Mouse (Mus musculus) heart, embryonic 16.5 days (tissue): ENCODE measurements around the gene Tubg2. TPM values are rescaled to one million over a fixed set of nuclear protein-coding genes. Genes with fewer than 3 reads are reported as not detected.

Experiments used
- ATAC-seq: fragments of 200-750 bp; cut with Nextera tagmentation; replicated peaks from 2 replicates; pipeline ENCODE4 v1.8.0; 2017; ENCODE audit warnings: moderate number of reproducible peaks; ENCODE audit not compliant: insufficient read depth, low FRiP score; ENCODE audit errors: extremely low read depth
- H3K27ac ChIP-seq: fragments of 300-500 bp; sonication (generic); 2 replicates; pipeline ENCODE4 v1.5.1; 2014; ENCODE audit warnings: mild to moderate bottlenecking, low read length, control low read depth, moderate library complexity
- H3K27me3 ChIP-seq: fragments of 300-500 bp; sonication (generic); 2 replicates; pipeline ENCODE4 v1.6.1; 2014; ENCODE audit warnings: low read length, mixed read lengths; ENCODE audit not compliant: control insufficient read depth, insufficient read depth
- H3K36me3 ChIP-seq: fragments of 300-500 bp; sonication (generic); 2 replicates; pipeline ENCODE4 v1.6.1; 2014; ENCODE audit not compliant: control insufficient read depth, insufficient read depth
- H3K4me1 ChIP-seq: fragments of 300-500 bp; sonication (generic); 2 replicates; pipeline ENCODE4 v1.6.1; 2014; ENCODE audit warnings: low read length, mixed read lengths; ENCODE audit not compliant: control insufficient read depth, insufficient read depth
- H3K4me2 ChIP-seq: fragments of 300-500 bp; sonication (generic); 2 replicates; pipeline ENCODE4 v1.6.1; 2014; ENCODE audit warnings: low read depth, mild to moderate bottlenecking, control low read depth, low read length
- H3K4me3 ChIP-seq: fragments of 300-500 bp; sonication (generic); 2 replicates; pipeline ENCODE4 v1.5.1; 2014; ENCODE audit warnings: mild to moderate bottlenecking, control low read depth, low read length
- H3K9ac ChIP-seq: fragments of 300-500 bp; sonication (generic); 2 replicates; pipeline ENCODE4 v1.6.1; 2014; ENCODE audit warnings: low read length, control low read depth
- H3K9me3 ChIP-seq: fragments of 300-500 bp; sonication (generic); replicated peaks from 2 replicates; pipeline ENCODE4 v1.6.1; 2016; ENCODE audit warnings: low read length; ENCODE audit not compliant: control insufficient read depth
- WGBS: fragments of 180-500 bp; shearing (Covaris S2); extraction: QIAGEN DNeasy Blood & Tissue Kit; methylation state at CpG from one replicate; pipeline ENCODE4 v1.1.7; 2014; 5-methylcytosine and 5-hydroxymethylcytosine counted together
- polyA plus RNA-seq: library from polyadenylated mRNA; unstranded; fragments of >200 nt; fragmentation: Nextera tagmentation; extraction: Ambion mirVana; gene quantifications from 2 replicates; pipeline ENCODE4 v1.2.1, GENCODE M21; 2015

Tubg2 gene
- polyA plus RNA-seq, 1 experiment from 2014 or later, result 3.3 TPM

- ATAC-seq, result no peak
- Histone ChIP-seq H3K9ac (peak overlapping the region; percentile 76), H3K27ac (peak overlapping the region; percentile 93), H3K4me1 (peaks cover 59% of the 10 kb centered on the region), H3K9me3 (no peaks in the 10 kb centered on the region), H3K4me3 (peak overlapping the region; percentile 65), H3K4me2 (peak overlapping the region; percentile 80), H3K36me3 (peaks cover 10% of the 10 kb centered on the region), H3K27me3 (peaks cover 14% of the 10 kb centered on the region)
- WGBS, result 14% methylated on average over 5 of the region's 5 CpGs
Measured at GRCm38 (mm10) chr11:101172434-101172815, 16.7 kb downstream of the Tubg2 start.

GRCm38 (mm10) chr11:101173112-101173511 is 17.4 kb downstream of the Tubg2 start:
- peak overlapping the region; percentile 45 for H3K4me3 ChIP-seq
- WGBS, result 10% methylated on average over 11 of the region's 11 CpGs
- H3K4me1 ChIP-seq, result peaks cover 59% of the 10 kb centered on the region
- H3K4me2 ChIP-seq, result peak overlapping the region; percentile 83
- ATAC-seq, result no peak
- H3K9me3 ChIP-seq, result no peaks in the 10 kb centered on the region
- peak overlapping the region; percentile 83 for H3K27ac ChIP-seq
- H3K9ac ChIP-seq, result peak overlapping the region; percentile 72
- peaks cover 3% of the 10 kb centered on the region; the same call in 1 of the 2 replicates for H3K36me3 ChIP-seq
- H3K27me3 ChIP-seq, result peaks cover 13% of the 10 kb centered on the region

- H3K4me3 ChIP-seq, result peak overlapping the region; percentile 45
- peaks cover 12% of the 10 kb centered on the region for H3K27me3 ChIP-seq
- H3K4me1 ChIP-seq, result peaks cover 52% of the 10 kb centered on the region
- 2% methylated on average over 61 of the region's 61 CpGs for WGBS
- H3K9me3 ChIP-seq, result no peaks in the 10 kb centered on the region
- H3K4me2 ChIP-seq, result peak overlapping the region; percentile 83
- H3K27ac ChIP-seq, result peak overlapping the region; percentile 83
- H3K9ac ChIP-seq, result peak overlapping the region; percentile 72
- peak; percentile 30 for ATAC-seq
- H3K36me3 ChIP-seq, result no peaks in the 10 kb centered on the region
Measured at GRCm38 (mm10) chr11:101173631-101174388, 18.1 kb downstream of the Tubg2 start.

- 34% methylated on average over 9 of the region's 9 CpGs for whole genome bisulfite sequencing
- no peaks in the 10 kb centered on the region for H3K36me3 ChIP-seq
- peak overlapping the region; percentile 45 for H3K4me3 ChIP-seq
- peak overlapping the region; percentile 72 for H3K9ac ChIP-seq
- ATAC-seq, result no peak
- H3K4me2 ChIP-seq, result peak overlapping the region; percentile 83
- H3K9me3 ChIP-seq, result no peaks in the 10 kb centered on the region
- H3K4me1 ChIP-seq, result peaks cover 46% of the 10 kb centered on the region
- peaks cover 12% of the 10 kb centered on the region for H3K27me3 ChIP-seq
- H3K27ac ChIP-seq, result peak overlapping the region; percentile 83
Measured at GRCm38 (mm10) chr11:101174389-101174745, 18.7 kb downstream of the Tubg2 start.

- H3K9me3 ChIP-seq, result no peaks in the 10 kb centered on the region
- H3K9ac ChIP-seq, result peak within 1 kb of the TSS; percentile 72
- peak within 1 kb of the TSS; percentile 45 for H3K4me3 ChIP-seq
- peaks cover 42% of the 10 kb centered on the region for H3K4me1 ChIP-seq
- 24% methylated on average over 14 of the region's 14 CpGs for WGBS
- no peak for ATAC-seq
- H3K36me3 ChIP-seq, result no peaks in the 10 kb centered on the region
- peak within 1 kb of the TSS; percentile 83 for H3K4me2 ChIP-seq
- peaks cover 12% of the 10 kb centered on the region for H3K27me3 ChIP-seq
- H3K27ac ChIP-seq, result no peak within 1 kb of the TSS
Measured at GRCm38 (mm10) chr11:101174851-101175628, 19.3 kb downstream of the Tubg2 start, which contains the start of gene Ccr10. Gene Ccr10, minus strand, starts transcription at chr11:101175443.

GRCm38 (mm10) chr11:101175636-101176116 is 20.0 kb downstream of the Tubg2 start:
- WGBS, result 15% methylated on average over 11 of the region's 11 CpGs
- Histone ChIP-seq H3K27ac (no peak overlapping the region), H3K36me3 (no peaks in the 10 kb centered on the region), H3K9me3 (no peaks in the 10 kb centered on the region), H3K4me2 (peak overlapping the region; percentile 83), H3K27me3 (peaks cover 12% of the 10 kb centered on the region), H3K4me1 (peaks cover 42% of the 10 kb centered on the region), H3K9ac (no peak overlapping the region; the same call in 1 of the 2 replicates), H3K4me3 (peak overlapping the region; percentile 41)
- ATAC-seq, result no peak

- 1% methylated on average over 25 of the region's 25 CpGs for WGBS
- H3K9ac ChIP-seq, result peak overlapping the region; percentile 36
- H3K27me3 ChIP-seq, result peaks cover 12% of the 10 kb centered on the region
- H3K4me2 ChIP-seq, result peak overlapping the region; percentile 83
- ATAC-seq, result no peak
- H3K4me1 ChIP-seq, result peaks cover 42% of the 10 kb centered on the region
- H3K4me3 ChIP-seq, result peak overlapping the region; percentile 41
- no peaks in the 10 kb centered on the region for H3K36me3 ChIP-seq
- no peak overlapping the region for H3K27ac ChIP-seq
- no peaks in the 10 kb centered on the region for H3K9me3 ChIP-seq
Measured at GRCm38 (mm10) chr11:101176117-101176691, 20.5 kb downstream of the Tubg2 start.

- WGBS, result 37% methylated on average over 22 of the region's 22 CpGs
- peaks cover 12% of the 10 kb centered on the region for H3K27me3 ChIP-seq
- H3K9me3 ChIP-seq, result no peaks in the 10 kb centered on the region
- peaks cover 38% of the 10 kb centered on the region for H3K4me1 ChIP-seq
- no peaks in the 10 kb centered on the region for H3K36me3 ChIP-seq
- ATAC-seq, result no peak
- peak overlapping the region; percentile 41; the same call in 1 of the 2 replicates for H3K4me3 ChIP-seq
- H3K27ac ChIP-seq, result no peak overlapping the region
- peak overlapping the region; percentile 83; the same call in 1 of the 2 replicates for H3K4me2 ChIP-seq
- no peak overlapping the region for H3K9ac ChIP-seq
Measured at GRCm38 (mm10) chr11:101176933-101177773, 21.4 kb downstream of the Tubg2 start.
